Mouse (Mus musculus): Measurements from ENCODE around the gene Nsfl1c. TPM values are rescaled to one million over a fixed set of nuclear protein-coding genes. Genes with fewer than 3 reads are reported as not detected.

Nsfl1c gene
- polyA plus RNA-seq, 1 experiment, result 68.3 TPM

- no peak for DNase-seq (ENCODE audit: low read depth)
Measured at GRCm38 (mm10) chr2:151543063-151543895, 49.3 kb downstream of the Nsfl1c start.

- DNase-seq (ENCODE audit: low read depth), result no peak
Measured at GRCm38 (mm10) chr2:151544673-151545072, 50.7 kb downstream of the Nsfl1c start.

GRCm38 (mm10) chr2:151546571-151546970, 52.6 kb downstream of the Nsfl1c start:
- DNase-seq (ENCODE audit: low read depth), result no peak

- DNase-seq (ENCODE audit: low read depth), result no peak
Measured at GRCm38 (mm10) chr2:151549615-151550121, 55.7 kb downstream of the Nsfl1c start.

Other genes starting within 250 kb of the Nsfl1c start
- gene 4921509C19Rik, start 18.0 kb upstream of the Nsfl1c start, polyA plus RNA-seq (2012; rRNA removed), result 0.05 TPM in 1 of 2 replicates, not detected in the other
- 139 and 154 TPM in 2 replicates for gene Fkbp1a, start 48.3 kb downstream of the Nsfl1c start, polyA plus RNA-seq (2012; rRNA removed)
- gene Sdcbp2, start 78.4 kb downstream of the Nsfl1c start, polyA plus RNA-seq (2012; rRNA removed), result 24.3 and 24.9 TPM in 2 replicates
- gene Snph, start 138.4 kb downstream of the Nsfl1c start, polyA plus RNA-seq (2012; rRNA removed), result 1.3 and 2.3 TPM in 2 replicates
- not detected in 2 replicates for gene Rad21l, start 174.4 kb downstream of the Nsfl1c start, polyA plus RNA-seq (2012; rRNA removed)
- gene Tmem74b, start 207.8 kb downstream of the Nsfl1c start, polyA plus RNA-seq (2012; rRNA removed), result 0.09 and 0.19 TPM in 2 replicates